Mouse (Mus musculus) urinary bladder, postnatal 36 days (tissue): ENCODE measurements around the gene Stra6.
A peak's percentile ranks its signal among the peaks of the same experiment; 100 is the strongest.

ENCODE experiments used
- DNase-seq, 2 experiments: peaks; one replicate each; pipeline ENCODE4 v3.0.0; 2022; ENCODE audit warnings: low spot score in 2 of 2, mixed read lengths in 1 of 2

The Stra6 gene

DNA sequence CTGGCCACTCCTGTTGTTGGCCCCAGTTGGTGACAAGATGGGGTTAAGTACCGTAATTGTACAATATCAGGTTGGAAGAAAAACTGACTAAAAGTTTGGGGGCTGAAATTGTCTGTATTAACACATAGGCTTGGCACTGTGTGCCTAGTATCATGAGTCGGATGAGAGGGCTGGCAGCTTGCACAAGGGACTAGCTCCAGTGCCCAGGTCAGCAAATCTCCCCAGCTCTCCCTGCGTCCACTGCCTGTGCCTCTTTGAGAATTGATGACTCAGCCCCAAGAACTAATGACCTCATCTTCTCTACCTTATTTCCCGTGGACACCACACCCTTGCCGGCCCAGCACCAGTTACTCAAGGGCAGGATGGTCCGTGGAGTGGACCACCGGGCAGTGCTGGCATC is 13.7 kb upstream of the Stra6 start:
- no peak for DNase-seq

DNA sequence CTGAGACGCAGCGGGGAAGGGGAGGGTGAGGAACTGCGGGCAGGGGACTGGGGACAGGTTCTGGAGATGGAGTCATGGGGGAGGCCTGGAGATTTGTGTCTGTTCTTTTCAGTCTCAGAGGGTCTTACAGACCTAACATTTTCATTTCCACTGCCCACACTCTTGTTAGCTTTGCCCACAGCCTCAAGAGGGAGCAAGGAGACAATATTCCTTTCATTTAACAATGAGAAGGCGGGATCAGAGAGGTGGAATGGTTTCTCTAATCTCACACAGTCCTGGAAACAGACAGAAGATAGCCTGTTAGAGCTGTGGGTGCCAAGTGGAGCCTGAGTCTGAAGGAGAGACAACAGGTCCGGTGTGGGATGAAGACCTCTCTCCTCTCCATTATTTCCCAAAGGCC is 11.7 kb upstream of the Stra6 start:
- no peak for DNase-seq

DNA sequence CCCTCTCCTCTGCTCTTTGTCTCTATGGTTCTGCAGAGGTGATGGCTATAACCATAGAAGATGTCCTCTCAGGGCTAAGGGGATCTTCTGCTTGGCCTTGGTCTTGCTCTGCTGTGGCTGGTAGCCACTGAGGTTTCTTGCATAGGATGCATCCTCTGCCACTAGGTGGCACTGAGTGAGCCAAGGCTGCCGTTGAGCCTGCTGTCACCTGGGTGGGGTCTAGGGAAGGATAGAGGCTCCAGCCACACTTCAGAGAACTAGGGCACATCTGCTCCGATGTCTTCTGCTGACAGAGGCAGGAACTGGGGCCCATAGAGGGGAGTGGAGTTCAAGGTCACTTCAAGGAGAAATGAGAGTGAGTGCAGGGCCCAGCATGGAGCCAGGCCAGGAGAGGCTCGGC is 10.5 kb upstream of the Stra6 start:
- DNase-seq: peak in 1 of 2 experiments; percentile 22

DNA sequence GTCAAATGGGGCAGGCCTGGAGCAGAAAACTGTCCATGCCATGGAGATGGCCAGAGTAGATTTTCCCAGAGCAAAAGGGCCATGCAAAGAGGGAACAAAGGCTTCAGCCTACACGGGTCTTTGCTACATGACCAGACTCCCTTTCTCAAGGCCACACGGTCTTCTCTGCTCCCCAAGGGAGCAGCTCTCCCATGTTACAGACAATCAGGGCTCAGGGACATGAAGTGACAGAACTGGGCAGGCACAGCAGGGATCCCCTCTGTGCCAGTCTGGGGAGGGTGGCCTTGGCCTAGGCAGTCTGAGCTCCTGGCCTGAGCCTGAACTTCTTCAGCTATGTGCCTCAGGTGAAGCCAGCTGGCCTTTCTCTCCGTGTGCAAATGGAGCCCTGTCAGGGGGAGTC is 10.0 kb upstream of the Stra6 start:
- no peak for DNase-seq

DNA sequence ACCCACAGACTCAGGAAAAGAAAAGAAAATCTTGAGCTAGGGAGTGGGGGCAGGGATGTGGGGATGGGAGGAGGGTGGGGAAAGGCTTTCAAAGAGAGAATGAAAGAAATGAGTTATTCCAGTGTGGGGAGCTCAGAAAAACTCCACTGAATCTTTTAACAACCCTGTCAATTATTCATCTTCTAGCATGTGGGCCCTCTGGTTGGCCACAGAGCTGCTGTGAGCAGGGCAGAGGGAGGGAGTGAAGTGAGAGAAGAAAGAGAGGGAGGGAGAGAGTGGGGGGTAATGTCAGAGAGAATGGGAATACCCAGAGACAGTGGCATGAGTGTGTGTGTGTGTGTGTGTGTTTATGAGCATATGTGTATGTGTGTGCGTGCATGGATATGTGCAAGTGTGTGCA is 9.6 kb upstream of the Stra6 start:
- no peak for DNase-seq

DNA sequence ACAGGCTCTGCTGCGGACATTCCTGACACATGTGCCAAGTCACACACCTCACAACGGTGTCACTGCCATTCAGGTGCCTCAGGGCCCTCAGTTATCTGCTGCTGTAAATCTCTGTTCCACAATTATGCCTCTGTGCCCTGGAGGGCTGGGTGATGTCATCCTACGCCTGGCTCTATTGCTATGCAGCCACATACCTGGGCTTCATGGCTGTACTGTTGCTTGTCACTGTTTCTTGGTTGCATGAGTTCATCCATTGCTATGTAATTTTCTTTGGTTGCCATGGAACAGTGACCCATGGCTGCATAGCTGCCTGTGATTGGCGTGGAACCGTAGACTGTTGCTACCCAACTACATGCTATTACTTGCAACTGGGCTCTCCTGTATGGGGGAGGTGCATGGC is 7.9 kb upstream of the Stra6 start:
- no peak for DNase-seq

DNA sequence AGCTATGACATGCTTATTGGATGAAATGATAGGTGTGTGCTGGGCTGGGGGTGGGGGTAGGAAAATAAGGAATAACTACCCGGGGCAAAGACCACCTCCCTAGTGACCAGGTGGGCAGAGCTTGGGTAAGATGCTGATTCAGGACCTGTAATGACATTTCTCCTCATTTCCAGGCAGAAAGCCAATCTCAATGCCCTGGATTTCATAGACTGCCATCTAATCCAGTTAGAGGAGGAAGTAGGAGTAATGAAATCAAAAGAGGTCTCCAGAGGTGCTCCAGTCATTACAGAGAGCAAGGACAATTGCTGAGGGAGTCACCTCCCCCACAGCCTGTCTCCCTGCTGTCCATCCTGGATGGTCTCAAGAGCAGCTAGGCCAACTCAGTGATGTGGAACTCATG is 3.7 kb upstream of the Stra6 start:
- no peak for DNase-seq

DNA sequence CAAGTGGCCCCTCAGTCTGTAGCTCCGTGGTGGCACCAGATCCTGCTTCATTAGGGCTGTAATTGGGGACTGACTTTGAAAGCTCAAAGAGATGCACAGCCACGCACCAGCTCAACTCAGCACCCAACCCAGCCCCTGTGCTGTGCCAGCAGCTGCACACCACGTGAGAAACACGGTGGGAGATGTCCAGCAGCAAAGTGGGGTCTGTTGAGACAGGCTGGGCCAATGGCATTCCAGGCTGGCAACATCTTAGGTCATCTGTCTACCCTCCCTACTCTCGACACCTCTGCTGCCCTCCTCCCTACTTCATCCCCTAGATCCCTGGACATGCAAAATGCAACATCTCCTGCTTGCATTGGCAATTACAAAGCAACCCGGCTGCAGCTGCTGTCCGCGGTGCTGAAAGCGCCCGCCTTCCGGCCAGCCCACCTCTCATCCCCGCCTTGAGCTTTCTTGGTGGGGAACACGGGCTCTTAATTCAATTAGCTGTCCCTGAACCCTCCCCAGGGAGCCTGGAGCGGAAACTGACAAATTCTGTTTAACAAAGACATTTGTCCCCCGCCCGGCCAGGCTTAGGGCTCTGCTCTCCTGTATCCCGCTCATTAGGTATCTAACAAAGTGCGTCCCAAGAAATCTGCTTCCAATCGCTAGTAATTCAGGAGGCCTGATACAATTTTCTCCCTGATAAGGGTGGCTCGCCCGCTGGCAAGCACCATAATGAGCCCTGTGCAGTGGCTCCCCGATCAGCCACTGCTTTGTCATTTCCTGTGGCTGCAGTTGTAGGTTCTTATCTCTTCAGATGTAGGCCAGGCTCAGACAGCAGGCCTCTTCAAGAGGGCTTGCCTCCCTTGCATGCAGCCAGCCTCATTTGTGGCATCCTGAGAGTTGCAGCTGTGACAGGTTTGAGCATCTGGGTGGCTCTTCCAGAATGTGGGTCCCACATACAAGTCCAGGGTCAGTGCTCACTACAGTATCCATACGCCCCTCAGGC is 2.6 kb upstream of the Stra6 start:
- peak; percentile 20 to 35 for DNase-seq

DNA sequence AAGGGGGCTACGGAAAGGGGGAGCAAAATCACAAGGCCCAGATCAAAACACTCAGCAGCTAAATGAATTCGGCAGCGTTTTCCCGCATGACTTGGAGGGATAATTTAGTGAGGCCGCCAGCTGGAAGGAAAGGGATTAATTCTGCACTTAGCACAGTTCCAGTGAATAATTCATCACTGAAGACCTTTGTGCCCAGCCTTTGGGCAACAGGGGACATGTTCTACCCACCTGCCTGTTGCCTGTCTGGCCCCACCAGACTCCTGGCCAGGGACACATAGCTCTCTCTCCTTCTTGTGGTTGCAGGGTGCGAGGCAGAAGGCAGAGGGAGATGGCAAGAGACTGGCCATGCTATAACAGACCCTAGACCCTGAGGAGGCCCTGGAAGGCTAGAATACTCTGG is 1.9 kb downstream of the Stra6 start:
- DNase-seq: no peak

DNA sequence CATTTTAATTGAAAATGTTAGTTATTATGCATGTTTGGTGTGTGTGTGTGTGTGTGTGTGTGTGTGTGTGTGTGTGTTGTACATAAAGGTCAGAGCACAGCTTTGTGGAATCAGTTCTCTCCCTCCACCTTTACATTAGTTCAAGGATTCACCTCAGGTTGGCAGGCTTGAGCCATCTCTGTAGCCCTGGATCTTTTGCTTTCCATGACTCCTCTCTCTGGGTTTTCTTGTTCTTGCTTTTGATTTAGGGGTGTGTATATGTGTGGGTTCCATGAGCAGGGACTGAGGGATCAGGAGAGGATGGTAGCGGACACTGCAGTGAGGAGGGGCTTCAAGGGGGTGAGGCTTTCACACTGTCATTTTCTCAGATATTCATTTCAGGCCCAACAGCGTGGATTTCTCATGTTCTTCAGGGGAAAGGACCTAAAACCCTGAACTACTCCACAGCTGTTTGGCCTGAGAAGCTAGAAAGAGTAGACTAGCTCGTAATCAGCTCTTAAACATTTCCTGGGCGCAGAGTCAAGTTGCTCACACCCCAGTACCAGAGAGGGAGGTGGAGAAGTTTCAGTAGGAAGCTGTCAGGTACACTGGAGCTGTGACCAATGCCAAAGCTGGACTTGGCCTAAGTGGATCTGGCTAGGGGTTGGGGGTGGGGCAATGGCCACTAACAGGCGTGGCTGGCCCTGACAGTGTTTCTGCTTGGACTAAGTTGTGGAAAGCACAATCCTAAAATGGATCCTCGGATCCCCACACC is 2.6 kb downstream of the Stra6 start:
- DNase-seq: no peak

DNA sequence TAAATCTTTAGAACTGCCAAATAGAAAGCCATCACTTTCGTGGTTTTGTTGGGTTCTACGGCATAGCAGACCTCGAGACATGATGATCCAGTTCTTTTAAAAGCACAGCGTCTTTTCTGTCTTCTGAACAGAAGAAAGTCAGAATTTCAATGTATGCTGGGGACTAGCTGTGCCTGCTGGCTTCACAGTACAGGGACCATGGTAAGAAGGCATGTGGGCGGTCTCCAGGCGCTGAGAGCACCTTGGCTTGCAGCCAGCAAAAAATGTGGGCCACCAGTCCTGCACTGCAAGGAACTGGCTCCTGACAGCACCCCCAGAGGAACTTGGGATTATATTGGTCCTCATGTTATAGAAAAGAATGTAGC is 3.1 kb downstream of the Stra6 start:
- no peak for DNase-seq

DNA sequence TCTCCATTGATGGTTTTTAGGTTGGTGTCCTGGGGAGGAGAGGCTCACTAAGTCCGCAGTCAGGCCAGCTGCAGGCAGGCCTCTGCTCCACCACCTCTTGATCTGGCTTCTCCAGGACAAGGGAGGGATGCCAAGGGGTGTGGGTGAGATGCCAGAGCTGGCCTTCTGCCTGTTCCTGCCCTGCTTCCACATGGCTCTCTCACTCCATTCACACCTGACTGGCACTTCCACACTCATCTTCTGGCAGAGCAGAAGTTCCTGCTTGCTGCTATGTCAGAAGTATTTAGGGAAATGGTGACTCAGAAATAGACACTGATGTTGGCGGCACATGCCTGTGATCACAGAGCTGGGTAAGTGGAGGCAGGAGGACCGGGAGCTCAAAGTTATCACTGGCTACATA is 4.0 kb downstream of the Stra6 start:
- DNase-seq: no peak

DNA sequence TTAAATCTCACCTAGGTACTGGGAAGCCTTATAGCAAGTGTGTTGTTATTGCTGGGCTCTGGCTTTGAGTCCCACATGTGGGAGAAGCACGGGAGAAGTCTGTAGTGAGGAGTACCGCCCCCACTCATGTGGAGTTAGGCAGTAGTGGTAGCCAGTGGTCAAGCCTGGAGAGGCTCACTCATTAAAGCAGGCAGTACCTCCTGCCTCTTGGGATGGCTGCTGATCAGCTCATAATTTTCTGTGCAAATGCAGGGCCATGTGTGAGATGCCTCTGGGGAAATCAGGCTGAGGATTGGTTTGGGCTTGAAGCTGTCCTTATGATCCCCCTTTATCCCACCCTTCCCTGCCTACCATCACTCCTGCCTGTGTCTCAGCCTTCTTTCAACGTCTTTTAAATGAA is 11.0 kb downstream of the Stra6 start:
- no peak for DNase-seq

DNA sequence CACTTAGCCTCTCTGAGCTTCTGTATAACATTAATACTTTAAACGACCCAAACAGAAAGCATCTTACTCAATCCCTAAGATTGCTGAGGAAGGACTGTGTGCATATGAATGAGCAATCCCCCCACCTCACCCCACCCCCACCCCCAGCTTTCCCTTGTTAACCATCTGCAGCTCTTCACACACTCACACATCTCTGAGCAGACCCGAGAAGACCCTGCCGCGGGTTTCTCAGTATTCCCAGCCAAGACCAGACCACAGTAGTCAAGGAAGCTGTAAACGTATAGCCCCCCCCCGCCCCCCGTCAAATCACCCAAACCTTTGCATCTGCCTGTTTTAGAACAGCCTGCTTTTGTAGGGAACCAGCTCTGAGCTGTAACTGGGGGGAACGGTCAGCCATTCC is 21.0 kb downstream of the Stra6 start:
- no peak for DNase-seq

DNA sequence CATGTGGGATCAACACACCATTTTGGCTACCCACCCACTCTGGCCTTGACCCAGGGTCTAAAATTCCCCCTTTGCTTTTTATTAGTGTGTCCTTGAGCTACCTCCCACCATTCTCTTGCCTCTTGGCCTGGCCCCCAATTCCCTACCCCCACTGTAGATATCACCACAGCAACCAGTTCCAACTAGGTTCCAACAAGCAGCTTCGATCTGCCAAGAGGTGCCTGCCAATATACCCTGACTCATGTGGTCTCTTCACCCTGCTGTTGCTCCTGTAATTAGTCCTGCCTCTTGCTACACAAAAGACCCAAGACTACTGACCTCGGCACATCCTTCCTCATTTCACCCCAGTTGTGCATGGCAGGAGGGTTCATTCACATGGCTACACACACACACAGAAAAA is 21.5 kb downstream of the Stra6 start:
- DNase-seq: no peak

DNA sequence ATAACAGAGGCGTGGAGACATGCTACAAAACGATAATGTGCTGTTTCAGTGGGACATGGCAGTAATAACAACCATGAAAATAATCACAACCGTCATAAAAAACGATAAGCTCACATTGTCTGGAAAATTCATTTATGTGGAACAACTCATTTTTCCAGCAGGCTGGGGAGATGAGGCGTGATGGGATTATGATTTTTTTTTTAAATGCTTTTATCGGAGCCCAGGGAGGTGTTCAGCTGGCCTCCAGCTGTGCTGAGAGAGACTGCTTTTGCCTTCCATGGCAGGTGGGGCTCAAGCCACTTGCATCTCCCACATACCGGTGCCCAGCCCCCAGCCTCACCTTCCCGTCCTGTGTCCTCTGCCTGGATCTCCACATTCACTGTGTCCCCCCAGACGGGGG is 22.6 kb downstream of the Stra6 start:
- DNase-seq: no peak

DNA sequence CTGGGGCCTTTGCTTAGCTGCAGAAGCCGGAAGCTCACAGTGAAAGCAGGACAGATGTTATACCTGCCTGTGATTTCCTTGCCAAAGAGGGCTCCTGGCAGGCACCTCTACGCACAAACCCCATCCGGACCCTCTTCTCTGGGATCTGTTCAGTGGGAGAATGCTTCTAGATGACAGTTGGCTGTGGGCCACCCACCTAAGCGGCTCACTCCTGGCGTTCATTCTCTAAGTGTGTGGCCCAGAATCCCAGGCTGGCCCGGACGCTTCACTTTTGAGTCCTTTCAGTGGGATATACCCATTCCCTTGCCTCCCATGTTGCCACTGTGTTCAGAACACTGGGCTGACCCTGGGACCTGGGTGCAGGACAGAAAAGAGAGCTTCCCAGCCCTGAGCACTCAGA is 23.3 kb downstream of the Stra6 start:
- no peak for DNase-seq

DNA sequence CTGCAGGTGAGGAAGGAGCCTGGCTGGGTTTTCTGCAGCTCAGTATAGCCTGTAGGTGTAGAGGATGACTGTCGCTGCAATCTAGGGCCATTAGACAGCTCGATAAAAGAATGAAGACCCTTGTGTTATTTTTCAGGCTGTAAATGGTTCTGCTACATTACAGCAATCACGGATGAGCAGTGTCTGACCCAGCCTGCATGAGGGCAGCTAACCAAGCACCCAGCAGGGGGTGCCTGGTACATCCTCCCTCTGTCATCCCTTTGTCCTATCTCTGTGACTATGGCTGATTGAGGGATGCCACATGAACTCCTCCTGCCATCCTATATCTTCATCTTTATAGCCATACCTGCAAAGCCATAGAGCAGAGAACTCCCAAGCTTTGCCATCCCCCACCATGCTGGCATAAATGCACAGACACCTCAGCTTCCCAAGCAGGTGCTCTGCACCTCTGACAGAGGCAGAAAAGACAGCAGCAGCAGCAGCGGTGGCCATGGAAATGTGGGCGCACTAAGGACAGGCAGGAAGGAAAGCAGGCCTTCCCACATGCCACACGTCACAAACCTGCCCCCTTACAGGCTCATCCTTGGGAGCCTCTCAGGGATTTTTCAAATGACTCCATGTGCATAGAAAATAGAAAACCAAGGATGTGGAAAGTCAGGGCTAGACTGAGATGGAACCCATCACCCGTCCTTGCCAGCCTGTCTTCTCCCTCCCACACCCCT is 23.9 kb downstream of the Stra6 start:
- DNase-seq: no peak

DNA sequence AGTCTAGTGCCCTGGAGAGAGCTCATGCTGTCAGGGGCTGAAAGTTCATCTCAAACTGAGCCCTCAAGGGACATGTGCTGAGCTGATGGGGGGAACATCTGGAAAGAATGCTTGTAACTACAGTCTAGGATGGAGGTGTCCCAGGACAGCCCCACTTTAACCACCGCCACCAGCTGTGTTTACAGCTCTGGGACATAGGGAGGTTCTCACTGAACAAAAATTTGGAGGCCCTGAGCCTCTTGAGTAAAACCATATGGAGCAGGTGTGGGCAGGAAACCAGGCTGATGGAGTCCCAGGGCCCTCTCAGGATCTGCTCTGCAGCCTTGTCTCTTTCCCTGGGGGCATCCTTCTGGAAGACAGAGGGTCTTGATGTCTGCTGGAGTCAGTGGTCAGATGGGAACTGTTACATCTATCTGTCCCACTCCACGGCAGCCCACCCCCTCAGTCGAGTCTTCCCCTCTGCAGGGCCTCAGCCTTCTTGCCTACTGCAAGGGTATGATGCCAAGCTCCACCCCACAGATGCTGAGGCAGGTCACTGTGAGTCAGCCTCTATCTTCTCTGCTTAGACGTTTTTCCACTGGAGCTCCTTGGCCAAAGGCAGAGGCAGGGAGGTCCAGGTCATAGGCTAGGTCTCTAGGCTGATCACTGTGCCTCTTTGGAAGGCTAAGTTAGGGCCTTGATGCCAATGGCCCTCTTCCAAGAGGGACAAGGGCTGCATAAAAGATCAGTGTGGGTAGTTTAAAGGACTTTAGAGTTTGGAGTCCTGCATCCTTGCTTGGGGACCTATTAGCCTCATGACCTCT is 28.2 kb downstream of the Stra6 start:
- DNase-seq: peak in 1 of 2 experiments; percentile 23

DNA sequence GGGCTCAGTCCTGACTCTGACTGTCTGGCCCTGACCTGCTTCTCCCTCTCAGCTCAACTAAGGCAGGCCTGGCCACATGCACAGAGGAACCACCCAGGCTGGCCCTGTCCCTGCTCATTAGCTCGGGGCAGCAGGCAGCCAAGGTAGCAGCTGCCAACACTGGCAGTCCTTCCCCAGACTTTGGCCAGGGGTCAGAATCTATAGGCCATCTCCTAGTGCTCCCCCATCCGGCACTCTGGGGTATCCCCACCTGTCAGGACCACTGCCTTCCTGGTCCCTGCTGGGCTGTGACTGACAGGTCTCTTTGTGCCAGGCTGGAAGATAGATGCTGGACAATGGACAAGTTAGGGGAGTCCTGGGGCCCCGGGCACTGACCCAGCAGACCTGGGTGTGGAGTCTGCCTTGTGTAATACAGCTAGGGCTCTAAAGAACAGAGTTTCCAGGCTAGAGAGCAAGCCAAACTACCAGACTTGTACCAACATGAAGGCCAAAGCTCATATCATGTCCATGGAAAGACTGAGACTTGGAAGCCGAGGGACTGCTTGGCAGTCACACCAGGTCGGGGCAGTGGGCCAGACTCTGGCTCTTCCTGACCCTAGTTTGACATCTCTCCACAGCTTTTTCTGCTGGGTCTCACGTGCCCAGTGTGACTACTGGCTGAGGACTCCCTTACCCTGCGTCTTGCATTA is 29.1 kb downstream of the Stra6 start:
- DNase-seq: peak in 1 of 2 experiments; percentile 72

DNA sequence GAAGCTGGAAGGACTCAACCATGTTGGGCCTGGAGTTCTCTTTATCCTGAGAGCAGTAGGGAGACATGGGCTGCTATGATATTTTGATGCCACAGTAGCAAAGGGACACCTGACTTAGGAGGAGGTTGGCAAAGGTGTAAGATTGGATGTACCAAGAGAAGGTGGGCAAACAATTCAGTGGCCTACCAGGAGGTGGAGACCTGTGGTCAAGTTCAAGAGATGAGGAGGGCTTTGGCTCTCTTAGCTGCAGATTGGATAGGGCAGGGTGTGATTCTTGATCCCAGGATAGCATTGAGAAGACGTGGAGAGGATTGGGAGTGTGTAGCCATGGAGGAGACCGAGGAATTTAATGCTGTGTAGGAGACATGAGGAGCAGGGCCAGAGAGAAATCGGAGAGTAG is 30.2 kb downstream of the Stra6 start:
- DNase-seq: no peak
